In the genomic region with DNA sequence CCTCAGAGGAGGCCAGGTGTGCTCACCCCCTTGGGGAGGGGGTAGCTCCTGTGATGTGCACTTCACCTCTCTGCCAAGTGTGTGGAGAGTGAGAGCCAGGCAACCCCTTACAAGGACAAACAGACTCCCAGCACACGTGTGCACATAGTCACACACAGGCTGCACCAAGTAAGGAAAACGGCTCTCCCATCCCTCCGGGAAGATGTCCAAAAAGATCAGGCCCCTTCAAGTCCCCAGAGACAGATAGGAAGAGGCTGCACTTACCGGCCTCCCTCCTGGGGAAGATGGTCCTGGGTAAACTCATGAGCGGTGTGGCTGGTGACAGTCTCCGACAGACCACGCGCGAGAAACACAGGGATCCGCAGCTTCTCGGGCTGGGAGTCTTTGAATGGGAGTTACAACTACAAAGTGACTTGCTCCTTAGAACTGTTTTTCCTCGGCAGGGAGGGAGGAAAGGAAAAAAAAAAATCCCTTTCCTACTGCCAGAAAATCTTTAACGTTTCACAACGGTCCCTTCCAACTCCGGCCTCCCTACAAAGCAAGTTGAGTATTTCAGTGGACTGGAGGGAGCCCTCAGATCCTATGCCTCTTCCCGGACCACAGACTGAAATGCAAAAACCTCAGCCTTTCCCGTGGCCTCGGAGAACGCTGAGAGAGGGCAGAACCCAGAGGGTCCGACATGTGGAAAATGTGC, we compare ENCODE assay signal across 8 mouse cellular contexts. TPM values are rescaled to one million over a fixed set of nuclear protein-coding genes. Genes with fewer than 3 reads are reported as not detected.
DNase-seq lines count a peak whose midpoint lies in the region; ATAC-seq and TF ChIP-seq lines count a peak whose summit lies in the region.

Gene Il16 (minus strand): TSS at position 314 of the 694 bp plus-strand sequence.

- no peak for TF ChIP-seq CTCF in hindbrain, postnatal 0 days (IDR thresholded peaks at IDR 0.05; ENCODE audit: low read depth)

- peak; percentile 44 for DNase-seq in cerebellum, adult 11-12 months
- no peak for DNase-seq in cerebellum, adult 11 months
- DNase-seq in lung, postnatal 36 days, result no peak
- no peak for DNase-seq in hindbrain, postnatal 0 days (ENCODE audit: low spot score)
- DNase-seq in left cerebral cortex, adult 11 months (ENCODE audit: low spot score), result no peak
- DNase-seq in kidney, adult 8-10 months, result no peak

- H3K4me3 ChIP-seq in lung, embryonic 16.5 days (ENCODE audit: low read length), result peak within 1 kb of the TSS; percentile 40
- H3K4me3 ChIP-seq in hindbrain, postnatal 0 days (ENCODE audit: low read length), result no peak within 1 kb of the TSS
- H3K4me3 ChIP-seq in neural tube, embryonic 13.5 days, result no peak within 1 kb of the TSS

- H3K36me3 ChIP-seq in lung, embryonic 16.5 days (ENCODE audit: control insufficient read depth, insufficient read depth, low read length), result no peaks in the 10 kb centered on the region
- H3K36me3 ChIP-seq in hindbrain, postnatal 0 days (ENCODE audit: insufficient read depth, low read length), result no peaks in the 10 kb centered on the region
- no peaks in the 10 kb centered on the region for H3K36me3 ChIP-seq in neural tube, embryonic 13.5 days

- ATAC-seq in lung, embryonic 16.5 days (ENCODE audit: low read depth), result peak; percentile 73
- ATAC-seq in hindbrain, postnatal 0 days, result 0 out of 2 replicates have a peak, but pooled peaks have one; percentile 53
- no peak for ATAC-seq in neural tube, embryonic 13.5 days (ENCODE audit: low read depth)

- peak within 1 kb of the TSS; percentile 56 for H3K4me2 ChIP-seq in lung, embryonic 16.5 days (ENCODE audit: low read depth, low read length)
- peak within 1 kb of the TSS; percentile 24 for H3K4me2 ChIP-seq in hindbrain, postnatal 0 days (ENCODE audit: low read depth, low read length)
- peak within 1 kb of the TSS; percentile 35 for H3K4me2 ChIP-seq in neural tube, embryonic 13.5 days

- peak within 1 kb of the TSS; percentile 59 for H3K9ac ChIP-seq in lung, embryonic 16.5 days (ENCODE audit: low read length)
- H3K9ac ChIP-seq in hindbrain, postnatal 0 days (replicated peaks; ENCODE audit: low read length), result no peak within 1 kb of the TSS
- peak within 1 kb of the TSS; percentile 12; the same call in 1 of the 2 replicates for H3K9ac ChIP-seq in neural tube, embryonic 13.5 days

- no peaks in the 10 kb centered on the region for H3K9me3 ChIP-seq in lung, embryonic 16.5 days (ENCODE audit: control insufficient read depth, low read length)
- no peaks in the 10 kb centered on the region for H3K9me3 ChIP-seq in hindbrain, postnatal 0 days (ENCODE audit: low read length)
- H3K9me3 ChIP-seq in neural tube, embryonic 13.5 days, result no peaks in the 10 kb centered on the region

- WGBS in lung, embryonic 16.5 days, result 17% methylated on average over 20 of the region's 20 CpGs
- 37% methylated on average over 20 of the region's 20 CpGs for WGBS in hindbrain, postnatal 0 days
- 54% methylated on average over 20 of the region's 20 CpGs for WGBS in neural tube, embryonic 13.5 days

- no peaks in the 10 kb centered on the region for H3K27me3 ChIP-seq in lung, embryonic 16.5 days (ENCODE audit: control insufficient read depth, insufficient read depth, low read depth, low read length)
- no peaks in the 10 kb centered on the region for H3K27me3 ChIP-seq in hindbrain, postnatal 0 days (ENCODE audit: insufficient read depth, low read length)
- H3K27me3 ChIP-seq in neural tube, embryonic 13.5 days, result no peaks in the 10 kb centered on the region

- peak within 1 kb of the TSS; percentile 88 for H3K27ac ChIP-seq in lung, embryonic 16.5 days (ENCODE audit: low read length)
- H3K27ac ChIP-seq in hindbrain, postnatal 0 days, result no peak within 1 kb of the TSS
- H3K27ac ChIP-seq in neural tube, embryonic 13.5 days (replicated peaks), result no peak within 1 kb of the TSS

- H3K4me1 ChIP-seq in lung, embryonic 16.5 days (replicated peaks; ENCODE audit: control insufficient read depth, insufficient read depth, low read length), result peaks cover 14% of the 10 kb centered on the region; the same call in 1 of the 2 replicates
- peaks cover 4% of the 10 kb centered on the region; the same call in 1 of the 2 replicates for H3K4me1 ChIP-seq in hindbrain, postnatal 0 days (ENCODE audit: insufficient read depth, low read length)
- H3K4me1 ChIP-seq in neural tube, embryonic 13.5 days (replicated peaks), result peaks cover 10% of the 10 kb centered on the region; the same call in 1 of the 2 replicates

RNA-seq across cellular contexts. Expression of gene Il16, which starts in this region (rescaled TPM):
- polyA plus RNA-seq in lung, embryonic 16.5 days (2015; fragmentation: Nextera tagmentation; extraction: Ambion mirVana), result 4.5 and 7.3 TPM in 2 replicates
- total RNA-seq in hindbrain, postnatal 0 days (2014; rRNA removed), result 1.2 and 2.6 TPM in 2 replicates
- polyA plus RNA-seq in hindbrain, postnatal 0 days (2015; fragmentation: Nextera tagmentation; extraction: Ambion mirVana), result 0.81 and 0.87 TPM in 2 replicates
- polyA plus RNA-seq in neural tube, embryonic 13.5 days (2015; fragmentation: Nextera tagmentation; extraction: Ambion mirVana), result 1.4 and 1.6 TPM in 2 replicates
